Mouse (Mus musculus) bone marrow macrophage, adult 2 months (primary cell): ENCODE data around the gene Abi2.

Experiments
- CTCF ChIP-seq: IDR thresholded peaks from 2 replicates; pipeline ENCODE4 v1.5.1; 2012; ENCODE audit warnings: low read depth, mild to moderate bottlenecking, low read length, moderate library complexity
- POLR2A ChIP-seq: IDR thresholded peaks from 2 replicates; pipeline ENCODE4 v1.6.1; 2012; ENCODE audit warnings: mild to moderate bottlenecking, low read depth, low read length, borderline replicate concordance

- no peak for TF ChIP-seq POLR2A
- no peak for TF ChIP-seq CTCF
Measured at GRCm38 (mm10) chr1:60423882-60424281, 14.5 kb downstream of the Abi2 start.
